Mouse (Mus musculus) lung, embryonic 15.5 days (tissue): Measurements from ENCODE around the gene Gpr150. TPM values are rescaled to one million over a fixed set of nuclear protein-coding genes. Genes with fewer than 3 reads are reported as not detected.

Experiments
- polyA plus RNA-seq: library from polyadenylated mRNA; unstranded; fragments of >200 nt; fragmentation: Nextera tagmentation; extraction: Ambion mirVana; gene quantifications from 2 replicates; pipeline ENCODE4 v1.2.1, GENCODE M21; 2015

Gpr150 gene
- polyA plus RNA-seq, 1 experiment from 2014 or later: not detected

Other genes starting within 250 kb of the Gpr150 start
- gene Glrx, start 217.1 kb downstream of the Gpr150 start, polyA plus RNA-seq: 45.2 and 49.9 TPM in 2 replicates
- gene Rhobtb3, start 113.1 kb downstream of the Gpr150 start, polyA plus RNA-seq: 32.2 and 32.5 TPM in 2 replicates
- 0.65 and 0.84 TPM in 2 replicates for gene Spata9, start 89.8 kb downstream of the Gpr150 start, polyA plus RNA-seq
- gene Rfesd, start 38.3 kb downstream of the Gpr150 start, polyA plus RNA-seq: 17.4 and 17.5 TPM in 2 replicates
- 7.0 and 8.1 TPM in 2 replicates for gene Arsk, start 41.7 kb upstream of the Gpr150 start, polyA plus RNA-seq
- 11.2 and 11.5 TPM in 2 replicates for gene Ttc37, start 41.7 kb upstream of the Gpr150 start, polyA plus RNA-seq
- gene Fam81b, start 248.1 kb upstream of the Gpr150 start, polyA plus RNA-seq: 0.21 and 0.58 TPM in 2 replicates